Mouse (Mus musculus): ENCODE results near the gene Kat6b.

GRCm38 (mm10) chr14:21583051-21583450 lies 101.8 kb downstream of the Kat6b start:
- no peak for TF ChIP-seq CTCF (IDR thresholded peaks at IDR 0.05; ENCODE audit: borderline replicate concordance, insufficient read depth, low read depth, low read length)
- no peak for TF ChIP-seq POLR2A (IDR thresholded peaks at IDR 0.05; ENCODE audit: borderline replicate concordance, insufficient read depth, low read length)
